In the genomic region with DNA sequence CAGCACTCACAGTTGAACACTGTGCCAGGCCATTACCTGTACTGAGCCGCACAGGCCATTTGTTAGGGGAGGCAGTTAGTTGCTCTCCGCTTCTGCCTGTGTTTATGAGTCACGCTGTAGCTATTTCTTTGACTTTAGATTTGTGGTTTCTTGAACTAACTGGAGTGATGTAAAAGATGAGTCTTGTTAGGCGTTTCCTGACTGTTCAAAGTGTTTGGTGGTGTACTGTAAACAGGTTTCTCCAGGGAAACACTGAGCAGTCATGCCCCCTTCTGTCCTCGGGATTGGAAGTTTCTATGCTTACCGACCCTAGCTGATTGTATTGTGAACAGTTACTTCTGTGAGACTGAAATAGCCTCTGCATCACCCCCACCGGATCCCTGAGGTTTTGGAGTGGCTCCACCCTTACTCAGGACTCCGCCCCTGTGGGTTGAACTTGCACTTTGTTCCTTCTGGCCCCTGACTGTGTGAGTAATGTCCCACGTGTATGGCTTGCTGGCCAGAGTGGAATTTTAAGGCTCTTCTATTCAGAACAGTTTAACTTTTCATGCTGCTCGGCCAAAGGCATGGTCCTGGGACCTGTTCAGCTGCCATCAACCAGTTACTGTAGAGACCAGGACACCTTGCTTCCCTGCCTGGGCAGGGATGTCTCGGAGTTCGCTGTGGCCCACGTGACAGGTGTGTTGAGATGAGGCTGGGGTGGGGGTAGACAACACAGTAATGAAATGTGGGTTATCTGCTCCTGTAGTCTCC, we compare ENCODE assay signal across 8 mouse cellular contexts. TPM values are rescaled to one million over a fixed set of nuclear protein-coding genes. Genes with fewer than 3 reads are reported as not detected.
DNase-seq lines count a peak whose midpoint lies in the region; ATAC-seq and TF ChIP-seq lines count a peak whose summit lies in the region.

No protein-coding gene starts in this region.

- TF ChIP-seq CTCF in spleen, adult 2 months (IDR thresholded peaks at IDR 0.05; ENCODE audit: extremely low read depth, insufficient read depth, insufficient read length, insufficient replicate concordance), result no peak

- no peak; the same call in 1 of the 2 replicates for TF ChIP-seq POLR2A in spleen, adult 2 months (IDR thresholded peaks at IDR 0.05; ENCODE audit: low read depth, low read length)

- peak; percentile 89 for DNase-seq in midbrain, embryonic 11.5 days (ENCODE audit: low spot score, missing footprints)
- DNase-seq in embryonic facial prominence, embryonic 11.5 days (ENCODE audit: low spot score), result peak; percentile 47
- DNase-seq in lung, postnatal 36 days, result peak; percentile 91
- peak; percentile 79 to 81 for DNase-seq in spleen, adult 2 months (ENCODE audit: low read depth in 1 of 2, low spot score in 2 of 2)
- no peak for DNase-seq in frontal cortex, postnatal 14 days (ENCODE audit: low spot score in 2 of 2)

- H3K36me3 ChIP-seq in midbrain, embryonic 11.5 days (ENCODE audit: control insufficient read depth, insufficient read depth, low read length), result no peaks in the 10 kb centered on the region
- no peaks in the 10 kb centered on the region for H3K36me3 ChIP-seq in midbrain, embryonic 15.5 days (replicated peaks)
- no peaks in the 10 kb centered on the region; the same call in 1 of the 2 replicates for H3K36me3 ChIP-seq in embryonic facial prominence, embryonic 11.5 days (replicated peaks; ENCODE audit: control insufficient read depth, insufficient read depth, low read depth, low read length)
- H3K36me3 ChIP-seq in heart, embryonic 12.5 days, result no peaks in the 10 kb centered on the region
- no peaks in the 10 kb centered on the region for H3K36me3 ChIP-seq in kidney, embryonic 15.5 days
- H3K36me3 ChIP-seq in spleen, adult 2 months (ENCODE audit: control insufficient read depth, insufficient read depth, low read length), result no peaks in the 10 kb centered on the region

- H3K9ac ChIP-seq in midbrain, embryonic 11.5 days (ENCODE audit: low read length), result 0 out of 2 replicates have a peak overlapping the region, but pooled peaks have one; percentile 38
- H3K9ac ChIP-seq in midbrain, embryonic 15.5 days, result no peak overlapping the region
- H3K9ac ChIP-seq in embryonic facial prominence, embryonic 11.5 days (replicated peaks; ENCODE audit: low read length), result 0 out of 2 replicates have a peak overlapping the region, but pooled peaks have one; percentile 18
- H3K9ac ChIP-seq in heart, embryonic 12.5 days, result peak overlapping the region; percentile 27; the same call in 1 of the 2 replicates
- H3K9ac ChIP-seq in kidney, embryonic 15.5 days, result 0 out of 2 replicates have a peak overlapping the region, but pooled peaks have one; percentile 10

- H3K27me3 ChIP-seq in midbrain, embryonic 11.5 days (ENCODE audit: control insufficient read depth, insufficient read depth, low read length), result peaks cover 4% of the 10 kb centered on the region
- no peaks in the 10 kb centered on the region for H3K27me3 ChIP-seq in midbrain, embryonic 15.5 days (replicated peaks)
- H3K27me3 ChIP-seq in embryonic facial prominence, embryonic 11.5 days (ENCODE audit: control insufficient read depth, insufficient read depth, low read length), result no peaks in the 10 kb centered on the region
- no peaks in the 10 kb centered on the region for H3K27me3 ChIP-seq in heart, embryonic 12.5 days (replicated peaks)
- H3K27me3 ChIP-seq in kidney, embryonic 15.5 days, result no peaks in the 10 kb centered on the region
- H3K27me3 ChIP-seq in spleen, adult 2 months (ENCODE audit: control insufficient read depth, insufficient read depth, low read length), result no peaks in the 10 kb centered on the region

- no peak overlapping the region for H3K4me3 ChIP-seq in midbrain, embryonic 11.5 days (ENCODE audit: low read depth, low read length)
- no peak overlapping the region for H3K4me3 ChIP-seq in midbrain, embryonic 15.5 days
- H3K4me3 ChIP-seq in embryonic facial prominence, embryonic 11.5 days (ENCODE audit: low read depth, low read length), result no peak overlapping the region
- peak overlapping the region; percentile 39 for H3K4me3 ChIP-seq in heart, embryonic 12.5 days
- H3K4me3 ChIP-seq in kidney, embryonic 15.5 days (replicated peaks), result peak overlapping the region; percentile 21
- peak overlapping the region; percentile 62 for H3K4me3 ChIP-seq in spleen, adult 2 months (ENCODE audit: extremely low read depth, insufficient read depth, insufficient read length)

- H3K4me2 ChIP-seq in midbrain, embryonic 11.5 days, result peak overlapping the region; percentile 19
- no peak overlapping the region for H3K4me2 ChIP-seq in midbrain, embryonic 15.5 days
- peak overlapping the region; percentile 16 for H3K4me2 ChIP-seq in embryonic facial prominence, embryonic 11.5 days (ENCODE audit: low read depth, low read length)
- H3K4me2 ChIP-seq in heart, embryonic 12.5 days, result peak overlapping the region; percentile 68
- H3K4me2 ChIP-seq in kidney, embryonic 15.5 days, result peak overlapping the region; percentile 55

- no peak for ATAC-seq in midbrain, embryonic 11.5 days (ENCODE audit: low FRiP score)
- no peak for ATAC-seq in midbrain, embryonic 15.5 days (replicated peaks)
- peak; percentile 40; the same call in 1 of the 2 replicates for ATAC-seq in embryonic facial prominence, embryonic 11.5 days (replicated peaks; ENCODE audit: insufficient number of reproducible peaks, low FRiP score, low TSS enrichment, low read depth)
- peak; percentile 79 for ATAC-seq in heart, embryonic 12.5 days (ENCODE audit: insufficient number of reproducible peaks, low FRiP score)
- ATAC-seq in kidney, embryonic 15.5 days (replicated peaks; ENCODE audit: low FRiP score), result peak; percentile 81

- WGBS in midbrain, embryonic 11.5 days, result 26% methylated on average over 13 of the region's 13 CpGs
- WGBS in midbrain, embryonic 15.5 days, result 24% methylated on average over 13 of the region's 13 CpGs
- WGBS in embryonic facial prominence, embryonic 11.5 days, result 29% methylated on average over 13 of the region's 13 CpGs
- 15% methylated on average over 13 of the region's 13 CpGs for WGBS in heart, embryonic 12.5 days
- 14% methylated on average over 13 of the region's 13 CpGs for WGBS in kidney, embryonic 15.5 days
- 3% methylated on average over 13 of the region's 13 CpGs for WGBS in spleen, adult 2 months

- no peak overlapping the region for H3K27ac ChIP-seq in midbrain, embryonic 11.5 days (ENCODE audit: low read depth, low read length)
- H3K27ac ChIP-seq in midbrain, embryonic 15.5 days, result no peak overlapping the region
- no peak overlapping the region for H3K27ac ChIP-seq in embryonic facial prominence, embryonic 11.5 days (replicated peaks; ENCODE audit: low read depth, low read length)
- peak overlapping the region; percentile 77 for H3K27ac ChIP-seq in heart, embryonic 12.5 days (ENCODE audit: poor library complexity, severe bottlenecking)
- peak overlapping the region; percentile 71 for H3K27ac ChIP-seq in kidney, embryonic 15.5 days
- peak overlapping the region; percentile 71 for H3K27ac ChIP-seq in spleen, adult 2 months (ENCODE audit: insufficient read depth, low read length)

- peaks cover 22% of the 10 kb centered on the region for H3K4me1 ChIP-seq in midbrain, embryonic 11.5 days (ENCODE audit: control insufficient read depth, insufficient read depth, low read length)
- peaks cover 26% of the 10 kb centered on the region for H3K4me1 ChIP-seq in midbrain, embryonic 15.5 days
- H3K4me1 ChIP-seq in embryonic facial prominence, embryonic 11.5 days (ENCODE audit: control insufficient read depth, insufficient read depth, low read length), result no peaks in the 10 kb centered on the region; the same call in 1 of the 2 replicates
- peaks cover 51% of the 10 kb centered on the region for H3K4me1 ChIP-seq in heart, embryonic 12.5 days (replicated peaks)
- H3K4me1 ChIP-seq in kidney, embryonic 15.5 days, result peaks cover 46% of the 10 kb centered on the region
- peaks cover 23% of the 10 kb centered on the region for H3K4me1 ChIP-seq in spleen, adult 2 months (ENCODE audit: control insufficient read depth, insufficient read depth, insufficient read length)

- H3K9me3 ChIP-seq in midbrain, embryonic 11.5 days (ENCODE audit: control insufficient read depth, low read length), result no peaks in the 10 kb centered on the region
- no peaks in the 10 kb centered on the region for H3K9me3 ChIP-seq in midbrain, embryonic 15.5 days
- no peaks in the 10 kb centered on the region for H3K9me3 ChIP-seq in embryonic facial prominence, embryonic 11.5 days (replicated peaks; ENCODE audit: control insufficient read depth, low read length)
- H3K9me3 ChIP-seq in heart, embryonic 12.5 days (replicated peaks), result no peaks in the 10 kb centered on the region
- H3K9me3 ChIP-seq in kidney, embryonic 15.5 days (replicated peaks), result no peaks in the 10 kb centered on the region

RNA-seq across cellular contexts. Expression of a gene that starts 57.0 kb away (rescaled TPM):
- polyA plus RNA-seq in midbrain, embryonic 11.5 days (2014; fragmentation: Nextera tagmentation; extraction: Ambion mirVana), result 4.8 and 4.9 TPM in 2 replicates
- 6.8 TPM in 2 replicates for polyA plus RNA-seq in midbrain, embryonic 15.5 days (2015; fragmentation: Nextera tagmentation; extraction: Ambion mirVana)
- 3.9 and 4.9 TPM in 2 replicates for polyA plus RNA-seq in embryonic facial prominence, embryonic 11.5 days (2014; fragmentation: Nextera tagmentation; extraction: Ambion mirVana)
- polyA plus RNA-seq in heart, embryonic 12.5 days (2016; fragmentation: Nextera tagmentation; extraction: Ambion mirVana), result 4.1 and 5.0 TPM in 2 replicates
- 4.4 and 5.2 TPM in 2 replicates for polyA plus RNA-seq in kidney, embryonic 15.5 days (2015; fragmentation: Nextera tagmentation; extraction: Ambion mirVana)
- polyA plus RNA-seq in spleen, adult 2 months (2012; rRNA removed), result 8.1 and 11.0 TPM in 2 replicates

RNA-seq across cellular contexts. Expression of a gene that starts 58.6 kb away (rescaled TPM):
- polyA plus RNA-seq in midbrain, embryonic 11.5 days (2014; fragmentation: Nextera tagmentation; extraction: Ambion mirVana), result 3.9 and 4.2 TPM in 2 replicates
- polyA plus RNA-seq in midbrain, embryonic 15.5 days (2015; fragmentation: Nextera tagmentation; extraction: Ambion mirVana), result 2.5 and 4.3 TPM in 2 replicates
- 3.3 and 4.0 TPM in 2 replicates for polyA plus RNA-seq in embryonic facial prominence, embryonic 11.5 days (2014; fragmentation: Nextera tagmentation; extraction: Ambion mirVana)
- 4.5 and 5.4 TPM in 2 replicates for polyA plus RNA-seq in heart, embryonic 12.5 days (2016; fragmentation: Nextera tagmentation; extraction: Ambion mirVana)
- polyA plus RNA-seq in kidney, embryonic 15.5 days (2015; fragmentation: Nextera tagmentation; extraction: Ambion mirVana), result 16.8 and 17.8 TPM in 2 replicates
- polyA plus RNA-seq in spleen, adult 2 months (2012; rRNA removed), result 32.2 and 65.8 TPM in 2 replicates

Comparison
In these comparisons a context has a peak if more than half of its experiments do, and no peak if none do; other contexts are left out.
1. ATAC-seq: peak in embryonic facial prominence, embryonic 11.5 days (single experiment), heart, embryonic 12.5 days (single experiment) and kidney, embryonic 15.5 days (single experiment); none in midbrain, embryonic 11.5 days (single experiment) and midbrain, embryonic 15.5 days (single experiment).
2. DNase-seq: peak in midbrain, embryonic 11.5 days (single experiment), embryonic facial prominence, embryonic 11.5 days (single experiment), lung, postnatal 36 days (single experiment) and spleen, adult 2 months (2 of 2); none in frontal cortex, postnatal 14 days (0 of 2).
3. H3K27ac ChIP-seq: peak in heart, embryonic 12.5 days (single experiment), kidney, embryonic 15.5 days (single experiment) and spleen, adult 2 months (single experiment); none in midbrain, embryonic 11.5 days (single experiment), midbrain, embryonic 15.5 days (single experiment) and embryonic facial prominence, embryonic 11.5 days (single experiment).
4. H3K4me3 ChIP-seq: peak in heart, embryonic 12.5 days (single experiment), kidney, embryonic 15.5 days (single experiment) and spleen, adult 2 months (single experiment); none in midbrain, embryonic 11.5 days (single experiment), midbrain, embryonic 15.5 days (single experiment) and embryonic facial prominence, embryonic 11.5 days (single experiment).